Mouse (Mus musculus): ENCODE data around the gene 2610318N02Rik.
"Not testable (repeated sequence)": the region's sequence is repeated elsewhere in the genome, so short reads cannot be mapped to it uniquely, and the experiment has no call there.

2610318N02Rik gene

DNA sequence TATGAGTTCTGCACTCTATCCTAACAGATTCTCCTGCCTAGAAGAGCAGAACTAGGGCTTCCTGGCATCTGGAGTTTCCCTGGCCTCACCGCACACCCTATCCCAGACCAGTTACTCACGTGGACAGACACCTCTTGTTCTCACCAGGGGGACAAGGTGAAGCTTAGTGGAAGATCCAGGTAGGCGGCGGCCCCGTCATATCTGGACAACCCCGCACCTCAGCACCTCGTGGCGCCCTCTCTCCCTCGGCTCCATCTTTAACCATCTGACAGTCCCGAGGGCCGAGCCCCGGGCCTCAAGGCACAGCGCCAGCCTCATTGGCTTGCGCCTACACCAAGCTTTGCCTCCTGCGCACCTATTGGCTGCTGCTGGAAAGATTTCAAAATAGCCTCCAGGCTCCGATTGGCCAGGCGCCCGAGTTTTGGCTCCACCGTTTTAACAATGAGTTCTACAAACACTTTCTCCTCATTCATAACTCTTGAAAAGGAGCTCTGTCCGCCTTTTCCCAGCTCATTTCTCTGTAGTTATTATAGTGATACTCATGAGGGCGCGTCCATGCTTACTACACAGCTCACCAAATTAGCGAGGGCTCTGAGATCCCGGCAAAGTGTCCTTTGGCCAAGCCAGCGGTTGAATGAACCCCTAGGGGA lies at the start of gene 2610318N02Rik:
Gene 2610318N02Rik (minus strand): TSS at position 297 of the 650 bp plus-strand sequence.
- DNase-seq (ENCODE audit: low spot score in 2 of 2), result peak; percentile 32 to 43

DNA sequence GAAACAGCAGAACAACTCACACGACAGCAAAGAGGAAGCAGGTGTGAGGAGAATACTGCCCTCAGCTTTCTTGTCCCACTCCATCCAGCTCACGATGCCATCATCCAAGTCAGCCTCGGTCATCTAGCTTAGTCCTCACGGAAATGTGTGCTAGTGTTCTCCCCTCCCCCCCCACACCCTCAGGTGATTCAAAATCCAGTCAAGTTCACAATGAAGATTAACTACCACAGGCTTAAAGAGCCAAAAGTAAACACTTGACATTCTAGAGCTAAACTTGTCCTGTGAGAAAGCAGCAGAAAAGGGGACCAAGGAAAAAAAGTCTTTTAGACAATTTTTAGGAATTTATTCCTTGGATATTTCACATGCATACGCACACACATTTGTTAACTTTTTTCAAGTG lies 43.1 kb upstream of the 2610318N02Rik start:
- DNase-seq (ENCODE audit: low spot score in 2 of 2), result no peak

DNA sequence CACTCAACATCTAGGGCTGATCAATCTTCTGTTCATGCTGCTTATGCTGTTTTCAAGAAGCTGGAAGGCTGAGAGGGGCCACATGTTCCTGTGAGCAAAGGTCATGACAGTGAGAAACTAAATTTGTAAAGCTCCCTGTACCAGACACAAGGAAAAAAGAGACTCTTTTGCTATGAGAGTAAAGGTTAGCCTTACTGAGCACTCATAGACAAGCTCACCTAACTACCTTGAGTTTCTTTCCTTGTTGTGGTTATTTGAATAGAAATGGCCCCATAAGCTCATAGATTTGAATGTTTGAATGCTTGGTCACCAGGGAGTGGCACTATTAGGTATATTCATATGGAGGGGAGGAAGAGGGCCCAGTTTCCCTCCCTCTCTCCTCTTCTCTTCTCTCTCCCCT lies 42.2 kb upstream of the 2610318N02Rik start:
- no peak for DNase-seq (ENCODE audit: low spot score in 2 of 2)

DNA sequence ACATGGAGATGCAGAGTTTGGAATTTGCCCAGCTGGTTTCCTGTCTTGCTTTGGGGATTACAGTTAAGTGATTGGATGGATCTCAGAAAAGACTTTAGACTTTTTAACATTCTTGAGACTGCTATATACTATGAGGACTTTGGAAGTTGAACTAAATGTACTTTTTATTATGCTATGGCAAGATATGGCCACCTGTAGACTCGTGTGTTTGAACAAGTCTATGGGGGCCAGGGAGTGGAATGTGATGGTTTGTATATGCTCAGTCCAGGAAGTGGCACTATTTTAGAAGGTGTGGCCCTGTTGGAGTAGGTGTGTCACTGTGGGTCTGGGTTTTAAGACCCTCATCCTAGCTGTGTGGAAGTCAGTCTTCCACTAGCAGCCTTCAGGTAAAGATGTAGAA lies 40.5 kb upstream of the 2610318N02Rik start:
- not testable (repeated sequence) for DNase-seq (ENCODE audit: low spot score in 2 of 2)

DNA sequence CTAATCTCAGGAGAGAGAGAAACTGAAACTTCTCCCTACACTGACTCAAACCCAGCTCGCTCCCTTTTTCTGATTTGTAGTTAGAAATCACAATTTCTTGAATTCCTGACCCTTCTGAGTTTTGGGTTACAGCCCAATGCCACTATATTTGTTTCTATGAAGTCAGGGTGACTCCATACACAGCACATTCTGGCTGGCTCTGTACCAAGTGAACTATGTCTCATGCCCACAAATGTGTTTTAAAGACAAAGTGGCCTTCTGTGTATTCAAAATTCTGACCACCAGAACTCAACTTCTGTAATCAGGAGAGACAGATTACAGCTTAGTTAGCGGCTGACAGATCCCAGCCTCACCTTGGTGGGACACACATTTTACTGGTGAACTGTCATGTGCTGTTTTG lies 29.4 kb upstream of the 2610318N02Rik start:
- DNase-seq (ENCODE audit: low spot score in 2 of 2), result no peak

DNA sequence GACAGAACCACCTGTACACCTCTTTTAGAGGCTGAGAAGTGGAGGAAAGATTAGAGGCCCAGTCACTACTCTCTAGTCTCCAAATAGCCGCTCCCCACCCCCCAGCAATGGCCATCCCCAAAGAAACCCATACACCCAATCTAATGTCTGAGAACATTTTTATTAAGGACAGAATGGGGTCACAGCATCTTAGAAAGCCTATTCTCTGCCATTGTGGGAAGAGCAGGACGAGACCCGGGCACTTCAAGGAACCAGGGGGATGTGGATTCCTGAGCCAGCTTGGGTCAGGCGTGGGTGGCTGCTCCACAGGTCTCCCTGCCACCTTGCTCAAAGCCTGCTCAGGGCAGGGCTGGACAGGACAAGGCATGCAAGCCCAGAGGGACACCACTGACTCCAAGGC lies 26.9 kb upstream of the 2610318N02Rik start:
- DNase-seq (ENCODE audit: low spot score in 2 of 2), result no peak

DNA sequence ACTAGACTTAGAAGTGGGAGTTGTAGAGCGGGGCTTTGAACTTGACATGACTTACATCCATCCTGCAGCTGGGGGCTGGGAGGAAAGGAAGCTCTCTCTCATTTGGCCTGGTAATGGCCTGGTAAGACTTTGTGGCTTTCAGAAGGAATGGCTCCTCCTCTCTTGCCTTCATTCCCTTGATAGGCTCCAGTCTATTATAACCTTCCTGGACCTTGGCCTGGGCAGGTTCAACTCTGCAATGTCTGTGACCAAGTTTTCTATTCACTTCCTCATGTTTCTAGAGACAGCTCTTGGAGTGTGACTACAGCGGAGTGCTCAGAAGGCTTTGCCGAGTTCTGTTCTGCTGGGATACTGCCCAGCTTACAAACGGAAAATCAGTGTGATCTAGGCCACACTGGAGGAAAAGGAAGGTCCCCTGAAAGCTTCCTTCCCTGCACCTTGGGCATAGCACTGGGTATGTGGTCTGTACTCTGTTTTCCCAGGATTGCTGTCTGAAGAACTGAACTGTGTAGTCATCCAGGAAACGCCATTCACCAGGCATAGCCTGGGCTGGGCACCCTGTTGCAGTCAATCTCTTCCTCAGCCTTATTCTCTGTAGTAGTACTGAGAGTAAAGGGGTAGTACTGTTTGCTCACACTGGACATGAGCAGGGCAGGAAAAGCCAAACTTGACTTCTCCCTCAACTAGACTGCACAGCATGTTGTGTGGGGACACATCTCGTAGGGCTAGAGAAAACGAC lies 25.7 kb upstream of the 2610318N02Rik start:
- no peak for DNase-seq (ENCODE audit: low spot score in 2 of 2)

DNA sequence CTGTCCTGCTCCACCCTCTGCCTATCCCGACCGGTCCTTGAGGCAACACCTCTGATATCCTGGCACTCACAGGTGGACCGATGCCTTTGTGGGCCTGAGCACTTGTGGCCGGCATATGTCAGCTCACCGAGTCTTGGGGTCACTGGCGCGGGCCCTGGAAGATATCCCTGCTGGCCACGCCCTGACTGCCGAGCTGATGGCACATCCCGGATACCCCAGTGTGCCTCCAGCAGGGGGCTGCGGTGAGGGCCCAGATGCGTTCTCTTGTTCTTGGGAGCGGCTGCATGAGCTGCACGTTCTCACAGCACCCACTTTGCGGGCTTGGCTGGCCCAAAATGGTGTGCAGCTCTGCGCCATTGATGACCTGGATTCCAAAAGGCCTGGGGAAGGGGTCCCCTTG lies 23.1 kb upstream of the 2610318N02Rik start:
- DNase-seq (ENCODE audit: low spot score in 2 of 2), result no peak

DNA sequence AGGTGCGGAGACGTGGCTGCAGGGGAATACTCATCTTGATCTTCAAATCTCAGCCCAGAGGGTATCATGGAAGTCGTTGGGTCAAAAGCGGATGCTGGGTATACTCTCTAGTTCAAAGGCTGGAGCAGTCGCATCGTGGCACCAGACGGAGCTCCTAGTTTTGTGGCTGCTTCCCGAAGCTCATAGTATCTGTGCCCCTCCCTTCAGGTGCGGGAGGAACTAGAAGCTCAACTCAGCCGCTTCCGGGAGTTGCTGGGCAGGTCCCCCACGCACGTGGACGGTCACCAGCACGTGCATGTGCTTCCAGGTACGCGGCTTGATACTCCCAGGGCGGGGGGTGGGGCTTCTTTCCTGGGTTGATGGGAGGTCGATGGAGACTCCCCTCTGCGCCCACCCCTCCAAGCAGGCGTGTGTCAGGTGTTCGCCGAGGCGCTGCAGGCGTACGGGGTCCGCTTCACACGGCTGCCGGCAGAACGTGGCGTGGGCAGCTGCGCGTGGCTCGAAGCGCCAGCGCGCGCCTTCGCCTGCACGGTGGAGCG lies 22.5 kb upstream of the 2610318N02Rik start:
- no peak for DNase-seq (ENCODE audit: low spot score in 2 of 2)

DNA sequence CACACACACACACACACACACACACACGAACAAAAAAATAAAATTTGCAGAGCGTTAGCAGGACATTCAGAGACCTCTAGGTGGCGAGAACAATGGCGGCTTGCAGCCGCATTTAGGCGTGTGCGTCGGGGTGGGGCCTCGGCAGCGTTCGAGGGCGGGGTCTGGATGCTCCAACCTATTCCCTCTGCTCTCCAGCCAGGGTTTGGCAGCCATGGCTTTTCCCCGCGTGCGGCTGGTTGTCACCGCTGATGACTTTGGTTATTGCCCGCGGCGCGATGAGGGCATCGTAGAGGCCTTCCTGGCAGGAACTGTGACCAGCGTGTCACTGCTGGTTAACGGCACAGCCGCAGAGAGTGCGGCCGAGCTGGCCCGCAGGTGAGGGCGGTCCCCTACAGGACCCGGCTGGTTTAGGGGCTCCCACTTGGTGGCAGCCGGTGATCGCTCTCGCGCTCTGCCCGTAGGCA lies 21.8 kb upstream of the 2610318N02Rik start, which contains the start of gene Ccdc116:
Gene Ccdc116 (minus strand): TSS at position 458 of the 464 bp plus-strand sequence.
- DNase-seq (ENCODE audit: low spot score in 2 of 2), result peak; percentile 64 to 71

DNA sequence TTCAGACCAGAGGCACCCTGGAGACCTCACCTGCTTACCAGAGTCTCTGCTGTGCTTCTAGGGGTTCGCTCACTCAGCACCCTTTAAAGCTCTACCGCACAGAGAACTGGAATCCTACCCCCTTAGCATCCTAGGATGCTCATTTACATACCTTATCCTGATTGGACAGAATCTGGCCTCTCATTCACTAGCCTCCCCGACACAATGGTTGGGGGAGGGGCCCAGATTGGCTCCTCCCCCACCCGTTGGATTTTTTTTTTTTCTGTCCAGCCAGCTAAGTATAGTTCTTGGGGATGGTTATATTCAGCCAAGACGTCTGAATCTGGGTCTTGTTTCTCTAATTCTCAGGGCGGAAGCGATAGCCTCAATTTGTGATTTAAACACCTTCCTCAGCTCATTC lies 19.4 kb upstream of the 2610318N02Rik start, which contains the start of gene Ydjc:
Gene Ydjc (plus strand): TSS at position 283 of the 400 bp plus-strand sequence.
- DNase-seq (ENCODE audit: low spot score in 2 of 2), result no peak

DNA sequence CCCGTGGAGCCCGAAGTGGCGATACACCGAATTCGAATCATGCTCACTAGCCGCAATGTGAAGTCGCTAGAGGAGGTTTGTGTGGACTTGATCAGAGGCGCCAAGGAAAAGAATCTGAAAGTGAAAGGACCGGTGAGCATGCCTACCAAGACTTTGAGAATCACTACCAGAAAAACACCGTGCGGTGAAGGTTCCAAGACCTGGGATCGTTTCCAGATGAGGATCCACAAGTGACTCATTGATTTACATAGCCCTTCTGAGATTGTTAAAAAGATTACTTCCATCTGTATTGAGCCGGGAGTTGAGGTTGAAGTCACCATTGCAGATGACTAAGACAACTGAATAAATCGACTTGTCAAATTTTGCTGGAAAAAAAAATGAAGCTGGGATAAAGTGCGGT lies 12.4 kb upstream of the 2610318N02Rik start:
- DNase-seq (ENCODE audit: low spot score in 2 of 2), result no peak

DNA sequence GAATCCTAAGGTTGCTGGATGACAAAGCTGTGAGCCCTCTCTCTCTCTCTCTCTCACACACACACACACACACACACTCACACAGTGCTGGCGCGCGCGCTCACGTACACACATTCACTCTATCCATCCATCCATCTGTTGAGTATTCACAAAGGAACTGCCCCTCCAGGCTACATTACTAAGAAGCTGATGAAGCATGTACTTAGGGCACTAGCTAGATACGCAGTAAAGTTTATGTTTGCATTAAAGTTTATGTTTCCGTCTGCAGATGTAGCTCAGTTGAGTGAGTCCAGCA lies 7.9 kb upstream of the 2610318N02Rik start:
- DNase-seq (ENCODE audit: low spot score in 2 of 2), result no peak

DNA sequence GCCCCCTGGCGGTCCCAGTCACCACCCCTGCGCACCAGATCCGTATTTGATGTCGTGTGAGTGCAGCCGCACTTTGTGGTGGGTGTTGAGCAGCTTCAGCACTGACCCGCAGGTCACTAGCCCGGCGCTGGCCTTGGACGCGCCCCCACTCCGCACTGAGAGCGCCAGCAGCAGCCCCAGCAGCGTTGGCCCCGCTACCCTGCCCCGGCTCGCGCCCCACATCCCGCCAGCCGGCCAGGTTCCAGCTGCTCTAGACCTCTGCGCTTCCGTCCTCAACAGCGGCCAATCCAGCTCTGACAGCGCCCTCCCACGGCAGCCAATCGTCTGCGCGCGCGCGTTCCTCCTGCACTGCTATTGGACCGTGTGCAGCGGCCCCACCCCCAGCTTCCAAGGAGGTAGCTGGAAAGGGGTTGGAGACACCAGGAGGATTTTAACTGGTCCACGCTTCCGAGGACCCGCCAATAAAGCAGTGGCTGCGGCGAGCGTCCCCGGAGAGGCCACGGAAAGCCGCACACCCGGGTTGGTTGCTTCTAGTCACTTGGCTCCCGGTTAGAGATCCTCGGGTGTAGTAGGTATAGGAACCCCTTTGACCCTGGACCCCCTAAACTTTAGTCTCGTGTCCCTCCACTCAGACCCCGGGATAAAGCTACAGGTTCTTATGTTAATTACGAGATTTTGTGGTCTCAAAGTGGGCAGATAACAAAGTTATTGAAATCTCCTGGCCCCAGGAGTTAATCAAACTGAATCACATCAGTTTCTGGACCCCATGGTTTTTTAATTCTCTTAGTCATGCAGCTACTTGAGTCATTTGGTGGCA lies 7.3 kb upstream of the 2610318N02Rik start, which contains the start of gene Sdf2l1:
Gene Sdf2l1 (minus strand): TSS at position 295 of the 817 bp plus-strand sequence.
- DNase-seq (ENCODE audit: low spot score in 2 of 2), result peak; percentile 95 to 96

DNA sequence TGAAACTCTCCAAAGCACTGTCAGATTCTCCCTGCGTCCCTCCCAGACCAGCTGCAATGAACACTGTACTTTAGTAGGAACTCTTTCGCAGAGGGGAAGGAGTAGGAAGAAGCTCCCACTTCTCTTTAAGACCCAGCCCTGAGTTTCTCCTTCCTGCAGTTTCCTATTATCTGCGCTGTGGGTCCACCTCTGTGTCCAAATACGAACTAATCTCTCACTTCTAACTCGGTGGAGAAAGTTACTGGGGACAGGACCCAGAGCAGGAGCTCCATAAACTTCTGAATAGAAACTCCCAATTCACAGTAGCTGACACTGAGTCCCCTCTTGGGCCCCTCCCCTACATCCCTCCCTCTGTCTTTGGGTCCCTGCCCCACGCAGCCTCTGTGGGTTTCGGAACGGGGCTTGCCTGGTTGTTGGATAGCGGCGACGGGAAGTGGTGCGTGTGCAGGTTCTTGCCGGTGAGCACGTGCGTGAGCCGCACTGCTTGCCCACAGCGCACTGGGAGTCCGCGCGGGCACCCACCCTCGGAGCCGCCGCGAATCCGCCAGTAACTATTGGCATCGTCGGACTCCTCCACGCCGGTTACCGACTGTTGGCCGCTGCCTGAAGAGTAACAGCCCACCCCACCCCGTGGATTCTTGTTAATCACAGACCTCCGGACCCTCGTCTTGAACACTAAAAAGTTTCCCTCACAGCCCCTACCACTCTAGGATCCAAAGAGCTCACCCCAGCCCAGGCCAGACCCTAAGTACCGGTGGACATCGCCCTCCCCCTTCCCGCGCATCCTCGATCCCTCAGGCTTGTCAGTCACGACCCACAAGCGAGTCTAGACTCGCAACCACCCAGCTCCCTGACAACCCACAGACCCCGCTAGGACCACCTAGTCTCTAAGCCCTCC lies 6.5 kb upstream of the 2610318N02Rik start:
- DNase-seq (ENCODE audit: low spot score in 2 of 2), result peak in 1 of 2 experiments; percentile 10

DNA sequence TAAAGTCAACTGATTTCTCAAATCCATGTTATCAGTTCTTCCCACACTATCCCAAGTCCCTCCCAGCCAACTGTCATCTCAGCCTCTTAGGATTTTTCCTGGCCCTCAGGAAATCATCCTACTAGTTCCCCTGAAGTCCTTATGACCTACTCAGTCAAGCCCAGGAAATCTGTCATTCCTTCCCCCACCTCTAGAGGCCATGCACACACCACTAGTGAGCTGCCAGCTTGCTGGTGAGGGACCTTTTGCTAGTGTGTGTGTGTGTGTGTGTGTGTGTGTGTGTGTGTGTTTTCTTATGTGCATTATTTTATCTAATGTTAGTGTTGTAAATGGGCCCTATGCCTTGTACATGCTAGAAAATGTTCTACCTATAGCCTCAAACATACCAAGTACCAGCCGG lies 2.3 kb upstream of the 2610318N02Rik start:
- DNase-seq (ENCODE audit: low spot score in 2 of 2), result peak in 1 of 2 experiments; percentile 24

DNA sequence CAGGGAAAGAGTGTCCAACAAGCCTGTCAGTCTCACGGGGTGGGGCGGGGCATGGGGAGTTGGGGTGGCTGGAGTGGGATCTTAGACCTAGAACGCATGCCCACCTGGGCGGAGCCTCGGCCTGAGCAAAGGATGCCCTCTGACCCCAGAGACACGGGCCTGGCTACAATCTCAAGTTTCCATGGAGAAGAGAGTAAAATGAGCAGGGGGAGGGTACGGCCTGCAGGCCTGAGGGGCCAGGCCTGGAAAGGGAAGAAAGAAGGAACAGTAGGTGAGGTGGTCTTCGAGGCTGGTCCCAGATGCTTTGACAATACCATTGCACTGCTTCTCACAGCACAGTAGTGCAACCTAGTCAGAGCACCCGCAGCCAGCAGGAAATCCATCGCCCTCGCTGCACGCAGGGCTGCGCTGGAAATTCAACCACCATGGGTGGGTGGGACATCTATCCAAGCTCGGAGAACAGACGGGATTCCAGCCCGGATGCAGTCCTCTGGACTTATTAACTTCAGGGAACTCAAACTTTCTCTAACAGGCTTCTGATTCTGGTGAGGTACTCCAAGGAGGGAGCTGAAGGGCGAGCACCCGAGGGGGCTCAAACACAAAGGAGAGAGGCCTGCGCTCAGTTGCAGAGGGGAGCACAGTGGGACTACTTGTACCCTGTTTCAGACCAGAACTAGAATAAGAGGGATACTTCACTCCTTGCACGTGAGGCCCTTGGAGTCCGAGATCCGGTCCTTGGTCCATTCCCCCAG lies 672 bp downstream of the 2610318N02Rik start:
- DNase-seq (ENCODE audit: low spot score in 2 of 2), result no peak

DNA sequence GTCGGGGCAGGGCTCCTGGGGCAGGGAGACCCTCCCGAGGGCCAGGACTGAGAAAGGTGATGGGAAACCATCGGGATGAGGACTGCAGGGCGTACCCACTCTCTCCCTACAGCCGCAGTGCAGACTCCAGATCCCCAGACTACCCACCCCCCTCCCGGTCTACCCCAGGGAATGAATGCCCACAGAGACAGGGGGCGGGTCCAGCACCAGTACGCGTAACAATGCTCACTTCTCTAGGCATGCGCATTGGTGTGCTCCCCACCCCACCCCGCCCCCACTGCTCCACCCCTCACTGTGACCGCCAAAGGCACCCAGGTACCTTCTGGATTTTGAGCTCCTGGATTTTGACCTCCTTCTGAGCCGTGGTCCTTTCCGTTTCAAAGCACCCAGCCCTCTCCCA lies 3.4 kb downstream of the 2610318N02Rik start:
- no peak for DNase-seq (ENCODE audit: low spot score in 2 of 2)

DNA sequence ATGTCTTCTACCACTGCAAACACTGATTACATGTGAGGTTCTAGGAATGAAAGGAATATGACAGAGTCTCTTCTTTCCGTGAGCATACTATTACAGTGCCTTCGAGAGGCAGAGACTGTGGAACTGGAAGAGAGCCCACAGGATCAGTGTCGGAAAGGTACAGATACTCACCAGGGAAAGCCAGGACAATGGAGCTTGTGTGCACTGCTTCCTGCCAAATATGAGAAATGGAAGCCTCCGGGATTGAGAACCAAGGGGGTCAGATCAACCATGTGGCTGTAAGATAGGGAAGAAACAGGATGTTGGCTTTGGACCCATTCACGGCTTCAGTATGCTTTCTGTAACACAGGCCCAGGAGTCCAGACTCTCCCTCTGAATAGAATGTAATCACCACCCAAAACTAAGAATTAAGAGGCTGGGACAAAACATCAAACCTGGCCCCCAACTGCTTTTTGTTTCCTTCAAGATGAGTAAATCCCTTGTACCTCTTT lies 7.6 kb downstream of the 2610318N02Rik start:
- no peak for DNase-seq (ENCODE audit: low spot score in 2 of 2)
